Mouse (Mus musculus): ENCODE data around the gene Osgin1. TPM values are rescaled to one million over a fixed set of nuclear protein-coding genes. Genes with fewer than 3 reads are reported as not detected.

Osgin1 gene
- polyA plus RNA-seq, 1 experiment from 2014 or later = 41.2 TPM

- no peak overlapping the region for H3K27ac ChIP-seq (replicated peaks)
Measured at GRCm38 (mm10) chr8:119434569-119434968, 645 bp downstream of the Osgin1 start.

GRCm38 (mm10) chr8:119435527-119435926 is 1.6 kb downstream of the Osgin1 start:
- no peaks in the 10 kb centered on the region for H3K36me3 ChIP-seq (replicated peaks)
- H3K4me2 ChIP-seq = no peak overlapping the region
- H3K4me1 ChIP-seq (replicated peaks) = peaks cover 59% of the 10 kb centered on the region
- WGBS (ENCODE audit: insufficient replicate concordance) = 64% methylated on average over 7 of the region's 7 CpGs
- no peak overlapping the region for H3K4me3 ChIP-seq (replicated peaks)
- no peaks in the 10 kb centered on the region for H3K9me3 ChIP-seq (replicated peaks)
- H3K9ac ChIP-seq = no peak overlapping the region
- no peaks in the 10 kb centered on the region for H3K27me3 ChIP-seq
- H3K27ac ChIP-seq (replicated peaks) = no peak overlapping the region
- no peak for ATAC-seq (ENCODE audit: insufficient read depth)

More at GRCm38 (mm10) chr8:119434569-119434968, 645 bp downstream of the Osgin1 start:
- Histone ChIP-seq H3K36me3 (replicated peaks) (no peaks in the 10 kb centered on the region), H3K4me2 (no peak overlapping the region), H3K9ac (no peak overlapping the region), H3K9me3 (replicated peaks) (no peaks in the 10 kb centered on the region), H3K27me3 (no peaks in the 10 kb centered on the region), H3K4me3 (replicated peaks) (no peak overlapping the region), H3K4me1 (replicated peaks) (peaks cover 60% of the 10 kb centered on the region)
- 56% methylated on average over 6 of the region's 6 CpGs for WGBS (ENCODE audit: insufficient replicate concordance)
- no peak for ATAC-seq (ENCODE audit: insufficient read depth)

GRCm38 (mm10) chr8:119436331-119436730 is 2.4 kb downstream of the Osgin1 start:
- Histone ChIP-seq H3K36me3 (replicated peaks) (peaks cover 4% of the 10 kb centered on the region; the same call in 1 of the 2 replicates), H3K4me2 (peak overlapping the region; percentile 51), H3K4me3 (replicated peaks) (no peak overlapping the region), H3K27me3 (no peaks in the 10 kb centered on the region), H3K4me1 (replicated peaks) (peaks cover 59% of the 10 kb centered on the region), H3K9me3 (replicated peaks) (no peaks in the 10 kb centered on the region), H3K9ac (0 out of 2 replicates have a peak overlapping the region, but pooled peaks have one; percentile 25), H3K27ac (replicated peaks) (peak overlapping the region; percentile 48; the same call in 1 of the 2 replicates)
- no peak for ATAC-seq (ENCODE audit: insufficient read depth)
- WGBS (ENCODE audit: insufficient replicate concordance) = 58% methylated on average over 10 of the region's 10 CpGs

- peak; percentile 42 for ATAC-seq (ENCODE audit: insufficient read depth)
- Histone ChIP-seq H3K9me3 (replicated peaks) (no peaks in the 10 kb centered on the region), H3K36me3 (replicated peaks) (peaks cover 7% of the 10 kb centered on the region), H3K9ac (peak overlapping the region; percentile 30; the same call in 1 of the 2 replicates), H3K4me2 (peak overlapping the region; percentile 51), H3K4me1 (replicated peaks) (peaks cover 58% of the 10 kb centered on the region), H3K27ac (replicated peaks) (peak overlapping the region; percentile 62), H3K27me3 (no peaks in the 10 kb centered on the region), H3K4me3 (replicated peaks) (peak overlapping the region; percentile 55)
- WGBS (ENCODE audit: insufficient replicate concordance) = 4% methylated on average over 9 of the region's 9 CpGs
Measured at GRCm38 (mm10) chr8:119436933-119437332, 3.0 kb downstream of the Osgin1 start.

- Histone ChIP-seq H3K36me3 (replicated peaks) (peaks cover 12% of the 10 kb centered on the region), H3K4me3 (replicated peaks) (peak overlapping the region; percentile 55), H3K27me3 (no peaks in the 10 kb centered on the region), H3K4me1 (replicated peaks) (peaks cover 55% of the 10 kb centered on the region), H3K4me2 (peak overlapping the region; percentile 51), H3K27ac (replicated peaks) (peak overlapping the region; percentile 62), H3K9me3 (replicated peaks) (no peaks in the 10 kb centered on the region), H3K9ac (peak overlapping the region; percentile 30; the same call in 1 of the 2 replicates)
- 55% methylated on average over 11 of the region's 11 CpGs for WGBS (ENCODE audit: insufficient replicate concordance)
- ATAC-seq (ENCODE audit: insufficient read depth) = no peak
Measured at GRCm38 (mm10) chr8:119437506-119437905, 3.6 kb downstream of the Osgin1 start.

- Histone ChIP-seq H3K4me2 (peak overlapping the region; percentile 51), H3K9me3 (replicated peaks) (no peaks in the 10 kb centered on the region), H3K27me3 (no peaks in the 10 kb centered on the region), H3K4me3 (replicated peaks) (peak overlapping the region; percentile 55), H3K4me1 (replicated peaks) (peaks cover 46% of the 10 kb centered on the region), H3K36me3 (replicated peaks) (peaks cover 25% of the 10 kb centered on the region), H3K9ac (no peak overlapping the region), H3K27ac (replicated peaks) (no peak overlapping the region)
- WGBS (ENCODE audit: insufficient replicate concordance) = 62% methylated on average over 6 of the region's 6 CpGs
- ATAC-seq (ENCODE audit: insufficient read depth) = no peak
Measured at GRCm38 (mm10) chr8:119438876-119439275, 5.0 kb downstream of the Osgin1 start.

- 58% methylated on average over 2 of the region's 2 CpGs for WGBS (ENCODE audit: insufficient replicate concordance)
- H3K27me3 ChIP-seq = no peaks in the 10 kb centered on the region
- peaks cover 26% of the 10 kb centered on the region for H3K36me3 ChIP-seq (replicated peaks)
- H3K27ac ChIP-seq (replicated peaks) = no peak overlapping the region
- H3K4me1 ChIP-seq (replicated peaks) = peaks cover 41% of the 10 kb centered on the region
- H3K4me2 ChIP-seq = peak overlapping the region; percentile 51
- peak overlapping the region; percentile 55 for H3K4me3 ChIP-seq (replicated peaks)
- H3K9me3 ChIP-seq (replicated peaks) = no peaks in the 10 kb centered on the region
- no peak for ATAC-seq (ENCODE audit: insufficient read depth)
- 0 out of 2 replicates have a peak overlapping the region, but pooled peaks have one; percentile 6 for H3K9ac ChIP-seq
Measured at GRCm38 (mm10) chr8:119439424-119439823, 5.5 kb downstream of the Osgin1 start.

GRCm38 (mm10) chr8:119439893-119440249 is 5.9 kb downstream of the Osgin1 start:
- 0 out of 2 replicates have a peak overlapping the region, but pooled peaks have one; percentile 6 for H3K9ac ChIP-seq
- 66% methylated on average over 7 of the region's 7 CpGs for WGBS (ENCODE audit: insufficient replicate concordance)

GRCm38 (mm10) chr8:119440250-119440951 is 6.5 kb downstream of the Osgin1 start:
- Histone ChIP-seq H3K36me3 (replicated peaks) (peaks cover 34% of the 10 kb centered on the region), H3K27me3 (peaks cover 5% of the 10 kb centered on the region; the same call in 1 of the 2 replicates), H3K9ac (0 out of 2 replicates have a peak overlapping the region, but pooled peaks have one; percentile 6), H3K4me2 (peak overlapping the region; percentile 51), H3K9me3 (replicated peaks) (no peaks in the 10 kb centered on the region), H3K27ac (replicated peaks) (0 out of 2 replicates have a peak overlapping the region, but pooled peaks have one; percentile 14), H3K4me3 (replicated peaks) (peak overlapping the region; percentile 55; the same call in 1 of the 2 replicates), H3K4me1 (replicated peaks) (peaks cover 32% of the 10 kb centered on the region)
- 22% methylated on average over 16 of the region's 16 CpGs for WGBS (ENCODE audit: insufficient replicate concordance)
- no peak; the same call in 1 of the 2 replicates for ATAC-seq (ENCODE audit: insufficient read depth)

More at GRCm38 (mm10) chr8:119439893-119440249, 5.9 kb downstream of the Osgin1 start:
- Histone ChIP-seq H3K36me3 (replicated peaks) (peaks cover 30% of the 10 kb centered on the region), H3K4me2 (peak overlapping the region; percentile 51), H3K4me3 (replicated peaks) (peak overlapping the region; percentile 55), H3K4me1 (replicated peaks) (peaks cover 38% of the 10 kb centered on the region), H3K27ac (replicated peaks) (no peak overlapping the region), H3K9me3 (replicated peaks) (no peaks in the 10 kb centered on the region), H3K27me3 (no peaks in the 10 kb centered on the region)
- no peak for ATAC-seq (ENCODE audit: insufficient read depth)

GRCm38 (mm10) chr8:119440952-119441270 is 7.0 kb downstream of the Osgin1 start:
- Histone ChIP-seq H3K4me2 (peak overlapping the region; percentile 51; the same call in 1 of the 2 replicates), H3K9me3 (replicated peaks) (no peaks in the 10 kb centered on the region), H3K4me1 (replicated peaks) (peaks cover 30% of the 10 kb centered on the region), H3K36me3 (replicated peaks) (peaks cover 34% of the 10 kb centered on the region), H3K9ac (no peak overlapping the region), H3K27me3 (peaks cover 10% of the 10 kb centered on the region), H3K4me3 (replicated peaks) (no peak overlapping the region), H3K27ac (replicated peaks) (no peak overlapping the region)
- no peak; the same call in 1 of the 2 replicates for ATAC-seq (ENCODE audit: insufficient read depth)
- 43% methylated on average over 1 of the region's 1 CpGs for WGBS (ENCODE audit: insufficient replicate concordance)

GRCm38 (mm10) chr8:119442013-119442412 is 8.1 kb downstream of the Osgin1 start:
- Histone ChIP-seq H3K4me2 (no peak overlapping the region), H3K4me3 (replicated peaks) (no peak overlapping the region), H3K4me1 (replicated peaks) (peaks cover 28% of the 10 kb centered on the region), H3K27ac (replicated peaks) (no peak overlapping the region), H3K36me3 (replicated peaks) (peaks cover 34% of the 10 kb centered on the region), H3K27me3 (peaks cover 21% of the 10 kb centered on the region), H3K9ac (no peak overlapping the region), H3K9me3 (replicated peaks) (no peaks in the 10 kb centered on the region)
- ATAC-seq (ENCODE audit: insufficient read depth) = no peak
- WGBS (ENCODE audit: insufficient replicate concordance) = 48% methylated on average over 5 of the region's 5 CpGs
